Mouse (Mus musculus): ENCODE results near the gene Ccdc24.

DNA sequence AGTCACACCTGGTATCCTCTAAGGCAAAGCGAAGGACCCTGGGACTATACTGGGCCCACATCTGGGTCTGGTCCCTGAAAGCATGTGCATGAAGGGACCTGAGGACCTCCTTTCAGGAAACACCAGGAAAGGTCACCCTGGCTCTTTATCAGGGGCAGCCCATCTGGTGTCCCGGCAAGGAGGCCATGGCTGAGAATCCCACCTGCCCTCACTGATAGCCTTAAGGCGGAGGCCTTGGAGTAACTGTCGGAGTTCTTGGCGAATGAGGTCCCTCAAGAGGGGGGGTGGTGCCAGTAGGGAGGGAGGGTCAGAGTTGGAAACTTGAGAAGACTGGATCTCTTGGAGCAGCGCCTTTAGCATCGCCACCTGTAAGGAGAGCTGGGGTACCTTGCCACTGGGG is 570 bp downstream of the Ccdc24 start:
- TF ChIP-seq CTCF (IDR thresholded peaks at IDR 0.05; ENCODE audit: low read depth, low read length) (no peak), TAL1 (conservative IDR thresholded peaks at IDR 0.05; ENCODE audit: low read depth, low read length) (peak; percentile 24; the same call in 1 of the 2 replicates), POLR2AphosphoS5 (IDR thresholded peaks at IDR 0.05; ENCODE audit: insufficient replicate concordance, low read depth, low read length) (no peak)
